Mouse (Mus musculus): ENCODE results near the gene Usp20.

DNA sequence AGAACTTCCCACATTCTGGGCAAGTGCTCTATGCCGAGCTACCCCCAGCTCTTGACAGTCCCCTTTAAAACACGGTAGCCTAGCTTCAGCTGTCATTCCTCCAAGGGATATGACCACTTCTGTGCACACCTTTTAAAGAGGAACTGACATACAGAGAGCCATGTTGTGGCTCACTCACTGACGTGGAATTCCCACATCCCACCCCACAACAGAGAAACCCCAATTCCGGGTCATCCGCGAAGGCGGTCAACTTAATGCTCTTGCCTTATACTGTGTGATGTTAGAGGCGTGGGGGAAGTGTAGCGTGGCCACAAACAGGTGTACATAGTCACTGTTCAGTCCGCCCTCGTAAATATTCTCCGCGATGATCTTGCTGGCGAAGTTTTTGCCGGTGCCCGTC lies 15.3 kb upstream of the Usp20 start:
- TF ChIP-seq UBTF (IDR thresholded peaks at IDR 0.05; ENCODE audit: low read depth, low read length) (no peak), E2F4 (IDR thresholded peaks at IDR 0.05; ENCODE audit: insufficient replicate concordance, low read depth, low read length) (no peak), SIN3A (IDR thresholded peaks at IDR 0.05; ENCODE audit: low read length) (no peak; the same call in 1 of the 2 replicates), MAFK (IDR thresholded peaks at IDR 0.05; ENCODE audit: insufficient replicate concordance, low read length) (no peak), ZNF384 (IDR thresholded peaks at IDR 0.05; ENCODE audit: low read depth, low read length) (no peak), MAX (IDR thresholded peaks at IDR 0.05; ENCODE audit: low read length) (no peak), HCFC1 (IDR thresholded peaks at IDR 0.05; ENCODE audit: low read depth, low read length) (no peak), EP300 (IDR thresholded peaks at IDR 0.05; ENCODE audit: low read length) (no peak)

Measured in CH12.LX (cell line).